Comparison of ENCODE assay signal across 8 mouse cellular contexts in the genomic region with DNA sequence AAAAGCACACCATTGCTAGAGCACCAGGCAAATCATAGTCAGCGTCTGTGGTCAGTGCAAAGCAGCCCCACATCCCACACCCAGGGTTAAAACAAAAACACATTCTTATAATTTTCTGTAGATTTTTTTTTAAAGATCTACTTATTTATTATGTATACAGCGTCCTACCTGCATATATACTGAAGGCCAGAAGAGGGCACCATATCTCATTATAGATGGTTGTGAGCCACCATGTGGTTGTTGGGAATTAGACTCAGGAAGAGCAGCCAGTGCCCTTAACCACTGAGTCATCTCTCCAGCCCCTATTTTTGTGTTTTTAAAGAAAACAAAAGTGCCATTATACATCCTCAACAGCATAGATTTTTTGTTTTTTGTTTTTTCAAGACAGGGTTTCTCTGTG. TPM values are rescaled to one million over a fixed set of nuclear protein-coding genes. Genes with fewer than 3 reads are reported as not detected.
DNase-seq lines count a peak whose midpoint lies in the region; ATAC-seq lines count a peak whose summit lies in the region.

No protein-coding gene starts in this region.

- H3K4me2 ChIP-seq in neural tube, embryonic 11.5 days (ENCODE audit: low read depth): no peak overlapping the region
- no peak overlapping the region for H3K4me2 ChIP-seq in neural tube, embryonic 15.5 days
- no peak overlapping the region for H3K4me2 ChIP-seq in forebrain, embryonic 11.5 days (ENCODE audit: low read depth, low read length, severe bottlenecking)

- no peak overlapping the region for H3K27ac ChIP-seq in neural tube, embryonic 11.5 days (ENCODE audit: low read depth, low read length)
- H3K27ac ChIP-seq in neural tube, embryonic 15.5 days (replicated peaks): no peak overlapping the region
- H3K27ac ChIP-seq in forebrain, embryonic 11.5 days (ENCODE audit: low read depth, low read length): no peak overlapping the region

- no peak overlapping the region for H3K9ac ChIP-seq in neural tube, embryonic 11.5 days (ENCODE audit: low read length)
- H3K9ac ChIP-seq in neural tube, embryonic 15.5 days (replicated peaks): no peak overlapping the region
- H3K9ac ChIP-seq in forebrain, embryonic 11.5 days (ENCODE audit: low read length): no peak overlapping the region

- no peaks in the 10 kb centered on the region for H3K27me3 ChIP-seq in neural tube, embryonic 11.5 days (ENCODE audit: control insufficient read depth, insufficient read depth, low read length)
- no peaks in the 10 kb centered on the region for H3K27me3 ChIP-seq in neural tube, embryonic 15.5 days (replicated peaks)
- H3K27me3 ChIP-seq in forebrain, embryonic 11.5 days (ENCODE audit: control insufficient read depth, insufficient read depth, low read length): no peaks in the 10 kb centered on the region

- WGBS in neural tube, embryonic 11.5 days: 30% methylated on average over 2 of the region's 2 CpGs
- 35% methylated on average over 2 of the region's 2 CpGs for WGBS in neural tube, embryonic 15.5 days
- 38% methylated on average over 2 of the region's 2 CpGs for WGBS in forebrain, embryonic 11.5 days

- H3K9me3 ChIP-seq in neural tube, embryonic 11.5 days (ENCODE audit: control insufficient read depth, low read length): no peaks in the 10 kb centered on the region
- H3K9me3 ChIP-seq in neural tube, embryonic 15.5 days (replicated peaks): no peaks in the 10 kb centered on the region
- H3K9me3 ChIP-seq in forebrain, embryonic 11.5 days (ENCODE audit: control insufficient read depth, low read length): no peaks in the 10 kb centered on the region

- no peak for ATAC-seq in neural tube, embryonic 11.5 days (ENCODE audit: insufficient read depth, low FRiP score, low TSS enrichment)
- no peak for ATAC-seq in neural tube, embryonic 15.5 days (ENCODE audit: low FRiP score)
- ATAC-seq in forebrain, embryonic 11.5 days (replicated peaks; ENCODE audit: low FRiP score): no peak

- H3K36me3 ChIP-seq in neural tube, embryonic 11.5 days (ENCODE audit: control insufficient read depth, insufficient read depth, low read length): no peaks in the 10 kb centered on the region
- H3K36me3 ChIP-seq in neural tube, embryonic 15.5 days: no peaks in the 10 kb centered on the region
- H3K36me3 ChIP-seq in forebrain, embryonic 11.5 days (ENCODE audit: control insufficient read depth, insufficient read depth, low read length): no peaks in the 10 kb centered on the region

- peaks cover 2% of the 10 kb centered on the region for H3K4me1 ChIP-seq in neural tube, embryonic 11.5 days (ENCODE audit: control insufficient read depth, insufficient read depth, low read length)
- peaks cover 17% of the 10 kb centered on the region for H3K4me1 ChIP-seq in neural tube, embryonic 15.5 days
- peaks cover 1% of the 10 kb centered on the region; the same call in 1 of the 2 replicates for H3K4me1 ChIP-seq in forebrain, embryonic 11.5 days (replicated peaks; ENCODE audit: control insufficient read depth, insufficient read depth, low read length)

- peak; percentile 25 to 38 for DNase-seq in heart, adult 9 months (ENCODE audit: low spot score in 2 of 2)
- DNase-seq in heart, postnatal 4 days: no peak
- peak; percentile 42 for DNase-seq in neural tube, embryonic 11.5 days (ENCODE audit: low spot score)
- DNase-seq in c-Kit-positive CD71-negative TER-119-negative erythroid progenitor cells, embryonic 14.5 days (ENCODE audit: low read depth): peak; percentile 37
- peak; percentile 80 for DNase-seq in retina, embryonic 14.5 days (ENCODE audit: low spot score)
- no peak for DNase-seq in forebrain, embryonic 11.5 days (ENCODE audit: low spot score)
- no peak for DNase-seq in ovary, postnatal 36 days (ENCODE audit: low spot score)

- no peak overlapping the region for H3K4me3 ChIP-seq in neural tube, embryonic 11.5 days (ENCODE audit: low read depth, low read length)
- no peak overlapping the region for H3K4me3 ChIP-seq in neural tube, embryonic 15.5 days (replicated peaks)
- H3K4me3 ChIP-seq in forebrain, embryonic 11.5 days (ENCODE audit: low read depth, low read length): no peak overlapping the region

RNA-seq across cellular contexts. Expression of a gene that starts 4.4 kb away (rescaled TPM):
- 10 to 100 TPM; 24.3 to 24.9 TPM for total RNA-seq in heart, postnatal 4 days (2021)
- polyA plus RNA-seq in neural tube, embryonic 11.5 days (2014; fragmentation: Nextera tagmentation; extraction: Ambion mirVana): 5.4 and 5.9 TPM in 2 replicates
- polyA plus RNA-seq in neural tube, embryonic 15.5 days (2015; fragmentation: Nextera tagmentation; extraction: Ambion mirVana): 12.4 and 14.5 TPM in 2 replicates
- 8.0 and 8.1 TPM in 2 replicates for polyA plus RNA-seq in forebrain, embryonic 11.5 days (2014; fragmentation: Nextera tagmentation; extraction: Ambion mirVana)

RNA-seq across cellular contexts. Expression of a gene that starts 4.8 kb away (rescaled TPM):
- total RNA-seq in heart, postnatal 4 days (2021): 10 to 100 TPM; 23.9 to 27.4 TPM
- 12.4 and 15.3 TPM in 2 replicates for polyA plus RNA-seq in neural tube, embryonic 11.5 days (2014; fragmentation: Nextera tagmentation; extraction: Ambion mirVana)
- polyA plus RNA-seq in neural tube, embryonic 15.5 days (2015; fragmentation: Nextera tagmentation; extraction: Ambion mirVana): 11.3 TPM in 2 replicates
- polyA plus RNA-seq in forebrain, embryonic 11.5 days (2014; fragmentation: Nextera tagmentation; extraction: Ambion mirVana): 11.6 and 15.2 TPM in 2 replicates

RNA-seq across cellular contexts. Expression of a gene that starts 35.3 kb away (rescaled TPM):
- total RNA-seq in heart, postnatal 4 days (2021): 10 to 100 TPM in 1 of 2 experiments, 1 to 10 TPM in 1; 7.8 to 10.6 TPM
- polyA plus RNA-seq in neural tube, embryonic 11.5 days (2014; fragmentation: Nextera tagmentation; extraction: Ambion mirVana): 28.3 and 31.1 TPM in 2 replicates
- 31.6 and 33.6 TPM in 2 replicates for polyA plus RNA-seq in neural tube, embryonic 15.5 days (2015; fragmentation: Nextera tagmentation; extraction: Ambion mirVana)
- 27.1 and 35.4 TPM in 2 replicates for polyA plus RNA-seq in forebrain, embryonic 11.5 days (2014; fragmentation: Nextera tagmentation; extraction: Ambion mirVana)

RNA-seq across cellular contexts. Expression of a gene that starts 42.5 kb away (rescaled TPM):
- total RNA-seq in heart, postnatal 4 days (2021): 10 to 100 TPM; 44.4 to 48.9 TPM
- polyA plus RNA-seq in neural tube, embryonic 11.5 days (2014; fragmentation: Nextera tagmentation; extraction: Ambion mirVana): 14.6 and 15.2 TPM in 2 replicates
- 26.9 and 27.1 TPM in 2 replicates for polyA plus RNA-seq in neural tube, embryonic 15.5 days (2015; fragmentation: Nextera tagmentation; extraction: Ambion mirVana)
- polyA plus RNA-seq in forebrain, embryonic 11.5 days (2014; fragmentation: Nextera tagmentation; extraction: Ambion mirVana): 14.4 and 16.4 TPM in 2 replicates

RNA-seq across cellular contexts. Expression of a gene that starts 49.5 kb away (rescaled TPM):
- total RNA-seq in heart, postnatal 4 days (2021): 10 to 100 TPM in 1 of 2 experiments, 1 to 10 TPM in 1; 8.4 to 10.7 TPM
- polyA plus RNA-seq in neural tube, embryonic 11.5 days (2014; fragmentation: Nextera tagmentation; extraction: Ambion mirVana): 70.8 and 75.2 TPM in 2 replicates
- polyA plus RNA-seq in neural tube, embryonic 15.5 days (2015; fragmentation: Nextera tagmentation; extraction: Ambion mirVana): 70.5 and 72.5 TPM in 2 replicates
- 79.7 and 81.7 TPM in 2 replicates for polyA plus RNA-seq in forebrain, embryonic 11.5 days (2014; fragmentation: Nextera tagmentation; extraction: Ambion mirVana)

Comparison
In these comparisons a context has a peak if more than half of its experiments do, and no peak if none do; other contexts are left out.
1. DNase-seq: peak in heart, adult 9 months (2 of 2), neural tube, embryonic 11.5 days (single experiment), c-Kit-positive CD71-negative TER-119-negative erythroid progenitor cells, embryonic 14.5 days (single experiment) and retina, embryonic 14.5 days (single experiment); none in heart, postnatal 4 days (single experiment), forebrain, embryonic 11.5 days (single experiment) and ovary, postnatal 36 days (single experiment).